Mouse (Mus musculus): ENCODE data around the gene Foxred1. TPM values are rescaled to one million over a fixed set of nuclear protein-coding genes. Genes with fewer than 3 reads are reported as not detected.

Foxred1 gene
- total and polyA plus RNA-seq, 2 experiments = 28.9 to 31.8 TPM

- 4% methylated on average over 18 of the region's 18 CpGs for WGBS
- H3K79me2 ChIP-seq (ENCODE audit: control insufficient read depth, insufficient read depth, low read length) = peaks cover 4% of the 10 kb centered on the region; the same call in 1 of the 2 replicates
- H3K27ac ChIP-seq (replicated peaks; ENCODE audit: insufficient read depth, low read depth, low read length) = peak overlapping the region; percentile 81
- H3K4me3 ChIP-seq (ENCODE audit: insufficient read depth, low read depth, low read length) = peak overlapping the region; percentile 71
- 0 out of 2 replicates have a peak, but pooled peaks cover 2% of the 10 kb centered on the region for H3K36me3 ChIP-seq (ENCODE audit: control insufficient read depth, insufficient read depth, low read length)
- TF ChIP-seq POLR2A (IDR thresholded peaks at IDR 0.05; ENCODE audit: extremely low read depth, insufficient read depth, low read length) (no peak), CTCF (IDR thresholded peaks at IDR 0.05; ENCODE audit: low read depth, low read length) (no peak)
- H3K9ac ChIP-seq (ENCODE audit: low read depth, low read length) = peak overlapping the region; percentile 86
- H3K27me3 ChIP-seq (ENCODE audit: control insufficient read depth, insufficient read depth, low read length) = no peaks in the 10 kb centered on the region
- DNase-seq (ENCODE audit: extremely low read depth, low read depth, low spot score) = peak; percentile 85
- peaks cover 13% of the 10 kb centered on the region for H3K4me1 ChIP-seq (ENCODE audit: control insufficient read depth, insufficient read depth, low read length)
Measured at GRCm38 (mm10) chr9:35198945-35199771, 11.7 kb downstream of the Foxred1 start.

DNA sequence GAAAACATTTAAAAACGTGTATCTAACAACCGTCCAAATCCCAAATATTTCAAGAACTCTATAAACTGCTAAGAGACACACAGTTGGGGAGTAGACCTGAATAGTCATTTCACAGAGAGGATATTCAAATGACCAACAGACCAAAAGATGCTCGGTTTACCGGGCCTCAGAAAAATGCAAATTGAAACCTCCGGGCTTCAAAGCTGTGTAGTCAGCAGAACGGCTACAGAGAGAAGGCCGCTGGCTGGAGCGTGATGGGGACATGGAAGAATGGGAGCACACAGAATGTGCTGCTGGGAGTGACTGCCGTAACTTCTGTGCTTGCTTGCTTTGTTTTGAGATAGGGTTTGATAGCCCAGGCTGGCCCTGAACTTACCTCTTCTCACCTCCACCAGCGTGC is 12.5 kb downstream of the Foxred1 start:
- TF ChIP-seq CTCF (IDR thresholded peaks at IDR 0.05; ENCODE audit: low read depth, low read length) (no peak), POLR2A (IDR thresholded peaks at IDR 0.05; ENCODE audit: extremely low read depth, insufficient read depth, low read length) (no peak)
- H3K79me2 ChIP-seq (ENCODE audit: control insufficient read depth, insufficient read depth, low read length) = peaks cover 4% of the 10 kb centered on the region; the same call in 1 of the 2 replicates
- peak overlapping the region; percentile 71; the same call in 1 of the 2 replicates for H3K4me3 ChIP-seq (ENCODE audit: insufficient read depth, low read depth, low read length)
- no peaks in the 10 kb centered on the region for H3K27me3 ChIP-seq (ENCODE audit: control insufficient read depth, insufficient read depth, low read length)
- no peak for DNase-seq (ENCODE audit: extremely low read depth, low read depth, low spot score)
- 66% methylated on average over 10 of the region's 10 CpGs for WGBS
- peaks cover 3% of the 10 kb centered on the region; the same call in 1 of the 2 replicates for H3K36me3 ChIP-seq (ENCODE audit: control insufficient read depth, insufficient read depth, low read length)
- H3K27ac ChIP-seq (replicated peaks; ENCODE audit: insufficient read depth, low read depth, low read length) = peak overlapping the region; percentile 81
- peaks cover 13% of the 10 kb centered on the region for H3K4me1 ChIP-seq (ENCODE audit: control insufficient read depth, insufficient read depth, low read length)
- peak overlapping the region; percentile 86 for H3K9ac ChIP-seq (ENCODE audit: low read depth, low read length)

GRCm38 (mm10) chr9:35197625-35198024 is 13.2 kb downstream of the Foxred1 start:
- no peaks in the 10 kb centered on the region for H3K27me3 ChIP-seq (ENCODE audit: control insufficient read depth, insufficient read depth, low read length)
- no peak for DNase-seq (ENCODE audit: extremely low read depth, low read depth, low spot score)
- H3K27ac ChIP-seq (replicated peaks; ENCODE audit: insufficient read depth, low read depth, low read length) = no peak overlapping the region
- peaks cover 4% of the 10 kb centered on the region; the same call in 1 of the 2 replicates for H3K79me2 ChIP-seq (ENCODE audit: control insufficient read depth, insufficient read depth, low read length)
- peaks cover 7% of the 10 kb centered on the region; the same call in 1 of the 2 replicates for H3K36me3 ChIP-seq (ENCODE audit: control insufficient read depth, insufficient read depth, low read length)
- TF ChIP-seq CTCF (IDR thresholded peaks at IDR 0.05; ENCODE audit: low read depth, low read length) = no peak
- no peak for TF ChIP-seq POLR2A (IDR thresholded peaks at IDR 0.05; ENCODE audit: extremely low read depth, insufficient read depth, low read length)
- H3K9ac ChIP-seq (ENCODE audit: low read depth, low read length) = no peak overlapping the region
- peaks cover 13% of the 10 kb centered on the region for H3K4me1 ChIP-seq (ENCODE audit: control insufficient read depth, insufficient read depth, low read length)
- H3K4me3 ChIP-seq (ENCODE audit: insufficient read depth, low read depth, low read length) = no peak overlapping the region
- WGBS = 94% methylated on average over 3 of the region's 3 CpGs

- peaks cover 4% of the 10 kb centered on the region; the same call in 1 of the 2 replicates for H3K79me2 ChIP-seq (ENCODE audit: control insufficient read depth, insufficient read depth, low read length)
- WGBS = 84% methylated on average over 3 of the region's 3 CpGs
- no peak for TF ChIP-seq CTCF (IDR thresholded peaks at IDR 0.05; ENCODE audit: low read depth, low read length)
- TF ChIP-seq POLR2A (IDR thresholded peaks at IDR 0.05; ENCODE audit: extremely low read depth, insufficient read depth, low read length) = no peak
Measured at GRCm38 (mm10) chr9:35194048-35194447, 16.8 kb downstream of the Foxred1 start.

GRCm38 (mm10) chr9:35192983-35193542 is 17.8 kb downstream of the Foxred1 start:
- H3K4me3 ChIP-seq (ENCODE audit: insufficient read depth, low read depth, low read length) = no peak overlapping the region
- 94% methylated on average over 11 of the region's 11 CpGs for WGBS
- no peaks in the 10 kb centered on the region for H3K27me3 ChIP-seq (ENCODE audit: control insufficient read depth, insufficient read depth, low read length)

More at GRCm38 (mm10) chr9:35194048-35194447, 16.8 kb downstream of the Foxred1 start:
- Histone ChIP-seq H3K27ac (replicated peaks; ENCODE audit: insufficient read depth, low read depth, low read length) (no peak overlapping the region), H3K27me3 (ENCODE audit: control insufficient read depth, insufficient read depth, low read length) (no peaks in the 10 kb centered on the region), H3K4me1 (ENCODE audit: control insufficient read depth, insufficient read depth, low read length) (peaks cover 9% of the 10 kb centered on the region), H3K4me3 (ENCODE audit: insufficient read depth, low read depth, low read length) (no peak overlapping the region), H3K9ac (ENCODE audit: low read depth, low read length) (no peak overlapping the region), H3K36me3 (ENCODE audit: control insufficient read depth, insufficient read depth, low read length) (peaks cover 25% of the 10 kb centered on the region)
- no peak for DNase-seq (ENCODE audit: extremely low read depth, low read depth, low spot score)

More at GRCm38 (mm10) chr9:35192983-35193542, 17.8 kb downstream of the Foxred1 start:
- Histone ChIP-seq H3K4me1 (ENCODE audit: control insufficient read depth, insufficient read depth, low read length) (peaks cover 3% of the 10 kb centered on the region), H3K79me2 (ENCODE audit: control insufficient read depth, insufficient read depth, low read length) (peaks cover 4% of the 10 kb centered on the region; the same call in 1 of the 2 replicates), H3K27ac (replicated peaks; ENCODE audit: insufficient read depth, low read depth, low read length) (no peak overlapping the region), H3K9ac (ENCODE audit: low read depth, low read length) (no peak overlapping the region), H3K36me3 (ENCODE audit: control insufficient read depth, insufficient read depth, low read length) (peaks cover 30% of the 10 kb centered on the region)
- TF ChIP-seq POLR2A (IDR thresholded peaks at IDR 0.05; ENCODE audit: extremely low read depth, insufficient read depth, low read length) (no peak), CTCF (IDR thresholded peaks at IDR 0.05; ENCODE audit: low read depth, low read length) (no peak)
- no peak for DNase-seq (ENCODE audit: extremely low read depth, low read depth, low spot score)

Measured in liver, adult 2 months (tissue).